Mouse (Mus musculus): ENCODE measurements around the gene Angpt4. TPM values are rescaled to one million over a fixed set of nuclear protein-coding genes. Genes with fewer than 3 reads are reported as not detected.

Gene Angpt4
- polyA plus RNA-seq, 1 experiment from 2014 or later, result 2.8 TPM

DNA sequence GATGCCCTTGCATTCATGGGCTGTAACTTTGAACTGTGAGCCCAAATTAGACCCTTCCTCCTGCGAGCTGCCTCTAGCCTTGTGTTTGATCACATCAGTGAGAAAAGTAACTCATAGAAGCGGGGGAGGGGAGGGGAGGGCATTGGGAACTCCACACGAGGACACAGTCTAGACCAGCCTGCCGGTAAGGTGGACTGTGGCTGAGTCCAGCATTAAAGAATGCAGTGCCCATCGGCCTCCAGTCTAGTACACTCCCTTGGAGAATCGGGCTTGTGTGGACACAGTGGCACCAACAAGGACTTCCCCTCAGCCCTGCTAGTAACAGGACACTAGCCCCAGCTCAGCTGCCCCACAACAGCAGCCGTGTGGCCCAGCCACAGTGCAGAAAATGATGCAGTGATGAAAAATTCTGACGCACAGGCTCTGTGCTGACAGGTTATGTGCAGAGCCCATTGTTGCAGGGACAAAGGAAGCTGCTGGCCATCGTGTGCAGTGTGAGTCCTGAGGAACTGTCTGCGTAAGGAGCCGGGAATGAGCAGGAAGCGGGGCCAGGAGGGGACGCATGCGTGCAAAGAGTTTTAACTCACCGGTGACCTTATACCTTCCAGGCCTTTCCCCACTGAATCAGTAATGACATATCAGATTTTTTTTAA, 17.8 kb upstream of the Angpt4 start:
- no peak overlapping the region for H3K4me2 ChIP-seq (replicated peaks; ENCODE audit: low read depth, low read length)
- H3K4me3 ChIP-seq (ENCODE audit: low read length), result no peak overlapping the region
- no peak overlapping the region for H3K9ac ChIP-seq (replicated peaks; ENCODE audit: low read length)
- ATAC-seq (ENCODE audit: low FRiP score, low TSS enrichment), result peak; percentile 35; the same call in 1 of the 2 replicates
- no peak overlapping the region for H3K27ac ChIP-seq (ENCODE audit: low read length)
- 47% methylated on average over 15 of the region's 15 CpGs for WGBS
- peaks cover 16% of the 10 kb centered on the region for H3K4me1 ChIP-seq (ENCODE audit: insufficient read depth, low read length)
- H3K36me3 ChIP-seq (ENCODE audit: insufficient read depth, low read length), result no peaks in the 10 kb centered on the region
- H3K9me3 ChIP-seq (ENCODE audit: low read length), result no peaks in the 10 kb centered on the region
- peaks cover 4% of the 10 kb centered on the region; the same call in 1 of the 2 replicates for H3K27me3 ChIP-seq (ENCODE audit: insufficient read depth, low read length)

GRCm38 (mm10) chr2:151894209-151894980, 16.6 kb upstream of the Angpt4 start:
- peaks cover 16% of the 10 kb centered on the region for H3K4me1 ChIP-seq (ENCODE audit: insufficient read depth, low read length)
- WGBS, result 43% methylated on average over 8 of the region's 8 CpGs
- no peaks in the 10 kb centered on the region for H3K9me3 ChIP-seq (ENCODE audit: low read length)
- H3K4me3 ChIP-seq (ENCODE audit: low read length), result no peak overlapping the region
- H3K9ac ChIP-seq (replicated peaks; ENCODE audit: low read length), result no peak overlapping the region
- peaks cover 4% of the 10 kb centered on the region; the same call in 1 of the 2 replicates for H3K27me3 ChIP-seq (ENCODE audit: insufficient read depth, low read length)
- no peak overlapping the region for H3K27ac ChIP-seq (ENCODE audit: low read length)
- no peaks in the 10 kb centered on the region for H3K36me3 ChIP-seq (ENCODE audit: insufficient read depth, low read length)
- peak; percentile 82 for ATAC-seq (ENCODE audit: low FRiP score, low TSS enrichment)
- H3K4me2 ChIP-seq (replicated peaks; ENCODE audit: low read depth, low read length), result no peak overlapping the region

DNA sequence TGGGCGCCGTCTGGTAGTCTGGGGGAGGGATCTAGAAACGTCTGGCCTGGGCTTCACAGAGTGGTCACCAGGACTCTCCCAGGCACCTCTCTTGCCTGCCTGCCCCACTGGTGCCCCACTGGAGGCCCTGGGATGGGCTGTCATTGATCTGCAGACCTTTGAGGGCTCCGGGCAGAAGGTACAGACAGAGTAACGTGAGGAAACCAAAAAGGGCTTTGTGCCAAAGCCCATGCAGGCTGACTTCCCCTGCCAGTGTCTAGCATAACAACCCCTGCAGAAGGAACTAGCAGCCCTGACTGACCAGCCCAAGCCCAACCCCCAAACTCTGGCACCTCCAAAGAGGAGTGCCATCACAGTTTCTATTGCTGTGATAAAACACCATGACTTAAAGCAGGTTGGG, 15.1 kb upstream of the Angpt4 start:
- Histone ChIP-seq H3K9ac (replicated peaks; ENCODE audit: low read length) (no peak overlapping the region), H3K27ac (ENCODE audit: low read length) (no peak overlapping the region), H3K9me3 (ENCODE audit: low read length) (no peaks in the 10 kb centered on the region), H3K4me3 (ENCODE audit: low read length) (no peak overlapping the region), H3K36me3 (ENCODE audit: insufficient read depth, low read length) (no peaks in the 10 kb centered on the region), H3K4me1 (ENCODE audit: insufficient read depth, low read length) (peaks cover 16% of the 10 kb centered on the region), H3K27me3 (ENCODE audit: insufficient read depth, low read length) (peaks cover 4% of the 10 kb centered on the region; the same call in 1 of the 2 replicates), H3K4me2 (replicated peaks; ENCODE audit: low read depth, low read length) (no peak overlapping the region)
- 59% methylated on average over 5 of the region's 5 CpGs for WGBS
- ATAC-seq (ENCODE audit: low FRiP score, low TSS enrichment), result no peak

DNA sequence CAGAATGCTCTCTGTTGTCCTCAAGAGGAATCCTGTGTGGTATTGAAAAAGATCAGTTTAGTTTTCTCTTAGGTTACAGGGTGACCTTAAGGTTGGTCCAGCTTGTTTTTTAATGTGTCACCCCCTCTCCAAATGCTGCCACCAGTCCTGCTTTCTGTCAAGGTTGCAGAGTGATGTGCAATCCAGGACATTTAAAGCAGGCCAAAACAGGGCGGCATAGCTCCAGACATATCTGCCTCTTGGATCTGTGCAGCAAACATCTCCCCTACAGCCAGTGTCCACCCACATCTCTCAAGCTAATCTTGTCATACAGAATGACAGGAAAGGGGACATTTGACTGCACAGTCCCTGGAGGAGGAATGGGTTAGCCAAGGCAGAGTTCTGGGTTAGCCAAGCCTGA, 12.9 kb upstream of the Angpt4 start:
- ATAC-seq (ENCODE audit: low FRiP score, low TSS enrichment), result no peak
- Histone ChIP-seq H3K4me3 (ENCODE audit: low read length) (no peak overlapping the region), H3K36me3 (ENCODE audit: insufficient read depth, low read length) (no peaks in the 10 kb centered on the region), H3K27me3 (ENCODE audit: insufficient read depth, low read length) (peaks cover 4% of the 10 kb centered on the region; the same call in 1 of the 2 replicates), H3K27ac (ENCODE audit: low read length) (no peak overlapping the region), H3K9me3 (ENCODE audit: low read length) (no peaks in the 10 kb centered on the region), H3K4me1 (ENCODE audit: insufficient read depth, low read length) (peaks cover 16% of the 10 kb centered on the region), H3K4me2 (replicated peaks; ENCODE audit: low read depth, low read length) (no peak overlapping the region), H3K9ac (replicated peaks; ENCODE audit: low read length) (no peak overlapping the region)
- WGBS, result 91% methylated on average over 1 of the region's 1 CpGs

- no peak overlapping the region for H3K9ac ChIP-seq (replicated peaks; ENCODE audit: low read length)
- H3K27ac ChIP-seq (ENCODE audit: low read length), result no peak overlapping the region
- no peaks in the 10 kb centered on the region for H3K36me3 ChIP-seq (ENCODE audit: insufficient read depth, low read length)
- no peak overlapping the region for H3K4me3 ChIP-seq (ENCODE audit: low read length)
- no peak for ATAC-seq (ENCODE audit: low FRiP score, low TSS enrichment)
- H3K4me1 ChIP-seq (ENCODE audit: insufficient read depth, low read length), result no peaks in the 10 kb centered on the region
- H3K27me3 ChIP-seq (ENCODE audit: insufficient read depth, low read length), result peaks cover 4% of the 10 kb centered on the region; the same call in 1 of the 2 replicates
- 43% methylated on average over 4 of the region's 4 CpGs for WGBS
- no peak overlapping the region for H3K4me2 ChIP-seq (replicated peaks; ENCODE audit: low read depth, low read length)
- no peaks in the 10 kb centered on the region for H3K9me3 ChIP-seq (ENCODE audit: low read length)
These were observed 10.2 kb upstream of the Angpt4 start for GRCm38 (mm10) chr2:151900845-151901244.

GRCm38 (mm10) chr2:151903267-151903666, 7.7 kb upstream of the Angpt4 start:
- no peaks in the 10 kb centered on the region for H3K4me1 ChIP-seq (ENCODE audit: insufficient read depth, low read length)
- H3K9ac ChIP-seq (replicated peaks; ENCODE audit: low read length), result no peak overlapping the region
- no peaks in the 10 kb centered on the region for H3K27me3 ChIP-seq (ENCODE audit: insufficient read depth, low read length)
- ATAC-seq (ENCODE audit: low FRiP score, low TSS enrichment), result no peak
- H3K4me3 ChIP-seq (ENCODE audit: low read length), result no peak overlapping the region
- H3K4me2 ChIP-seq (replicated peaks; ENCODE audit: low read depth, low read length), result no peak overlapping the region
- no peaks in the 10 kb centered on the region for H3K9me3 ChIP-seq (ENCODE audit: low read length)
- no peak overlapping the region for H3K27ac ChIP-seq (ENCODE audit: low read length)
- no peaks in the 10 kb centered on the region for H3K36me3 ChIP-seq (ENCODE audit: insufficient read depth, low read length)
- WGBS, result 90% methylated on average over 6 of the region's 6 CpGs

DNA sequence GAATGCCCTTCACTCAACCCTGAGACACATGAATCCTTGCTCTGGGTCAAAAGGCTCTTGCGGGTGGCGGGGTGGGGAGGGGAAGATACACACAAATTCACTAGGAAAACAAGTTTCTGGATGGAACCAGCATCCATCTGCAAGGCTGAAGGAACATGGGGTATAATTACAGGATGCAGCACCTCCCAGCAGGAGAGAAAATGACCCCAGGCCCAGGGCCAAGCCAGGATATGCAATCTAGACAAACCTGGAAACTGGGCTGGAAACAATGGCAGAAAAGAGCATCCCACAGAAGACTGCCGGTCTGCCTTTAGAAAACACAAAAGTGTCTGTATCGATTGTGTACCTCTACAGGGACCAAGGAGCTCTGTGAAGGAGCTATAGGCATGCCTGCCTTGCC, 7.1 kb upstream of the Angpt4 start:
- H3K9ac ChIP-seq (replicated peaks; ENCODE audit: low read length), result no peak overlapping the region

DNA sequence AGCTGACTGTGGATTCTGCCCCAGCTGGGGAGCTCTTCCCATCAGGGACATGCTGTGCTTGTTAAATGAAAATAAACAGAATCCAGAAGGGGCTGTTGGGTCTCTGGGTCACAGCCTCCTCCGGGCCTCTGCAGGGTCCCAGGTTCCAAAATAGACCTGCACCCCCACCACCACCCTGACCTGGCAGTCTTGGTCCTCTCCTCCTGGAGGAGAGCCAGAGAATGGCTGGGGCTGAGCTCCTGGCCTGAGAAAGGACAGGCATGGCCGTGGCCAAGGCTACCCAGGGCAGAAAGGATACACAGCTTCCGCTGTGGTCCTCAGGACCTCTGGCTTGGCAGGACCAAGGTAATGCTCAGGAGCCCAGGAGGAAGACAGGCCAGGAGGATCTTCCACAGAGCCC, 6.4 kb upstream of the Angpt4 start:
- Histone ChIP-seq H3K36me3 (ENCODE audit: insufficient read depth, low read length) (no peaks in the 10 kb centered on the region), H3K4me1 (ENCODE audit: insufficient read depth, low read length) (no peaks in the 10 kb centered on the region), H3K9ac (replicated peaks; ENCODE audit: low read length) (no peak overlapping the region), H3K27me3 (ENCODE audit: insufficient read depth, low read length) (no peaks in the 10 kb centered on the region), H3K9me3 (ENCODE audit: low read length) (no peaks in the 10 kb centered on the region), H3K4me3 (ENCODE audit: low read length) (no peak overlapping the region), H3K27ac (ENCODE audit: low read length) (no peak overlapping the region), H3K4me2 (replicated peaks; ENCODE audit: low read depth, low read length) (no peak overlapping the region)
- peak; percentile 32; the same call in 1 of the 2 replicates for ATAC-seq (ENCODE audit: low FRiP score, low TSS enrichment)
- WGBS, result 55% methylated on average over 3 of the region's 3 CpGs

More for the DNA sequence above, 7.1 kb upstream of the Angpt4 start:
- 50% methylated on average over 4 of the region's 4 CpGs for WGBS
- no peaks in the 10 kb centered on the region for H3K9me3 ChIP-seq (ENCODE audit: low read length)
- no peaks in the 10 kb centered on the region for H3K36me3 ChIP-seq (ENCODE audit: insufficient read depth, low read length)
- no peaks in the 10 kb centered on the region for H3K27me3 ChIP-seq (ENCODE audit: insufficient read depth, low read length)
- ATAC-seq (ENCODE audit: low FRiP score, low TSS enrichment), result no peak
- H3K4me3 ChIP-seq (ENCODE audit: low read length), result no peak overlapping the region
- H3K4me2 ChIP-seq (replicated peaks; ENCODE audit: low read depth, low read length), result no peak overlapping the region
- no peaks in the 10 kb centered on the region for H3K4me1 ChIP-seq (ENCODE audit: insufficient read depth, low read length)
- H3K27ac ChIP-seq (ENCODE audit: low read length), result no peak overlapping the region

DNA sequence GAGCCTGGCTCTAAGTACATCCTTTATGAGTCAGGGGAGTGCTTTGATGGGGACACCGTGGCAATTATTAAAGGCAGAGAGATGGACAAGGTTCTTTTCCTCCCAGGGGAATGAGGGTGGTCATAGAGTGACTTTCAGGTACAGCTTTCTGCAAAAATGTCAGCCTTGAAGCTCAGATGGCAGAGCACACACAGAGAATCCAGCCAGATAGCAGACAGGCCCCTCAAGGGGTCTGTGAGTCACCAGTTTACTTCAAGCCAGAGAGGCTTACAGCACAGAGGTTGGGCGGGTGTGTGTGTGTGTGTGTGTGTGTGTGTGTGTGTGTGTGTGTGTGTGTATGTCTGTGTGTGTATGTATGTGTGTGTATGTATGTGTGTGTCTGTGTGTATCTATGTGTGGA, 4.0 kb upstream of the Angpt4 start:
- no peak for ATAC-seq (ENCODE audit: low FRiP score, low TSS enrichment)
- H3K9me3 ChIP-seq (ENCODE audit: low read length), result no peaks in the 10 kb centered on the region
- H3K36me3 ChIP-seq (ENCODE audit: insufficient read depth, low read length), result no peaks in the 10 kb centered on the region
- 71% methylated on average over 2 of the region's 2 CpGs for WGBS
- H3K9ac ChIP-seq (replicated peaks; ENCODE audit: low read length), result no peak overlapping the region
- peaks cover 19% of the 10 kb centered on the region for H3K4me1 ChIP-seq (ENCODE audit: insufficient read depth, low read length)
- no peak overlapping the region for H3K4me2 ChIP-seq (replicated peaks; ENCODE audit: low read depth, low read length)
- 0 out of 2 replicates have a peak, but pooled peaks cover 3% of the 10 kb centered on the region for H3K27me3 ChIP-seq (ENCODE audit: insufficient read depth, low read length)
- no peak overlapping the region for H3K4me3 ChIP-seq (ENCODE audit: low read length)
- H3K27ac ChIP-seq (ENCODE audit: low read length), result no peak overlapping the region

DNA sequence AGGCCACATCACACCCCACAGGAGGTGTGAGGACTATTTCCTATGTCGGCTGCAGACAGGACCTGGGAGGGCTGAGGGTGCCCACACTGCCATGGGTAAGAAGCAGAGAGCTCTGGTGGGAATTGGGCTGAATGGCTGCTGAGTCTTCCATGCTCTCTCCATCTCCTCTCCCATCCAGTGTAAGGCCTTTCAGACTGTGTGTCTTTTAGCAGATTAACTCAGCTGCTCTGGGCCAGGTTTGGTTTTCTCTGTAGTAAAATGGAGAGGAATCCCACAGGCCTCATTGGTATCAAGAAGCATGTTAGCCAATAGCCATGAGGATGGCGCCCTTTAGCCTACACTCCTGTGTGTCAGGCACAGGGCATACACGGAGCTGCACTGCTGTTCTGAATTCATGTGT, 1.6 kb upstream of the Angpt4 start:
- no peak overlapping the region for H3K9ac ChIP-seq (replicated peaks; ENCODE audit: low read length)
- H3K9me3 ChIP-seq (ENCODE audit: low read length), result no peaks in the 10 kb centered on the region
- peaks cover 21% of the 10 kb centered on the region for H3K4me1 ChIP-seq (ENCODE audit: insufficient read depth, low read length)
- peaks cover 12% of the 10 kb centered on the region for H3K27me3 ChIP-seq (ENCODE audit: insufficient read depth, low read length)
- H3K27ac ChIP-seq (ENCODE audit: low read length), result no peak overlapping the region
- H3K36me3 ChIP-seq (ENCODE audit: insufficient read depth, low read length), result no peaks in the 10 kb centered on the region
- 66% methylated on average over 3 of the region's 3 CpGs for WGBS
- no peak overlapping the region for H3K4me3 ChIP-seq (ENCODE audit: low read length)
- ATAC-seq (ENCODE audit: low FRiP score, low TSS enrichment), result no peak
- H3K4me2 ChIP-seq (replicated peaks; ENCODE audit: low read depth, low read length), result no peak overlapping the region

Measured in kidney, embryonic 16.5 days (tissue).